Mouse (Mus musculus) kidney, postnatal 0 days (tissue): ENCODE data around the gene Ccdc130. TPM values are rescaled to one million over a fixed set of nuclear protein-coding genes. Genes with fewer than 3 reads are reported as not detected.
"Not testable (repeated sequence)": the region's sequence is repeated elsewhere in the genome, so short reads cannot be mapped to it uniquely, and the experiment has no call there.

Experiments used
- ATAC-seq: fragments of 200-750 bp; cut with Nextera tagmentation; replicated peaks from 2 replicates; pipeline ENCODE4 v1.8.0; 2017; ENCODE audit warnings: low read depth, moderate number of reproducible peaks, moderate TSS enrichment, moderate library complexity; ENCODE audit not compliant: low FRiP score
- DNase-seq: peaks from one replicate; pipeline ENCODE4 v3.0.0-alpha.2; 2016; ENCODE audit warnings: low spot score
- H3K27ac ChIP-seq: fragments of 300-500 bp; sonication (generic); 2 replicates; pipeline ENCODE4 v1.5.1; 2014; ENCODE audit warnings: mild to moderate bottlenecking
- H3K27me3 ChIP-seq: fragments of 300-500 bp; sonication (generic); 2 replicates; pipeline ENCODE4 v1.6.1; 2014; ENCODE audit warnings: low read length, mixed read lengths; ENCODE audit not compliant: insufficient read depth
- H3K36me3 ChIP-seq: fragments of 300-500 bp; sonication (generic); 2 replicates; pipeline ENCODE4 v1.6.1; 2014; ENCODE audit warnings: low read length, mixed read lengths; ENCODE audit not compliant: insufficient read depth
- H3K4me1 ChIP-seq: fragments of 300-500 bp; sonication (generic); replicated peaks from 2 replicates; pipeline ENCODE4 v1.6.1; 2014; ENCODE audit warnings: antibody characterized with exemption, low read length, mixed read lengths; ENCODE audit not compliant: insufficient read depth
- H3K4me2 ChIP-seq: fragments of 300-500 bp; sonication (generic); 2 replicates; pipeline ENCODE4 v1.6.1; 2014; ENCODE audit warnings: mild to moderate bottlenecking, low read length, moderate library complexity, mixed read lengths
- H3K4me3 ChIP-seq: fragments of 300-500 bp; sonication (generic); replicated peaks from 2 replicates; pipeline ENCODE4 v1.5.1; 2014; ENCODE audit warnings: low read depth, low read length
- H3K9ac ChIP-seq: fragments of 300-500 bp; sonication (generic); 2 replicates; pipeline ENCODE4 v1.6.1; 2014; ENCODE audit warnings: low read depth, low read length
- H3K9me3 ChIP-seq: fragments of 300-500 bp; sonication (generic); replicated peaks from 2 replicates; pipeline ENCODE4 v1.6.1; 2016; ENCODE audit warnings: low read length, inconsistent platforms, mixed read lengths
- CTCF ChIP-seq: IDR thresholded peaks from 2 replicates; pipeline ENCODE4 v1.5.1; 2016; ENCODE audit warnings: antibody characterized with exemption, low read depth, mild to moderate bottlenecking, moderate library complexity
- WGBS: fragments of 180-500 bp; shearing (Covaris S2); extraction: QIAGEN DNeasy Blood & Tissue Kit; methylation state at CpG from one replicate; pipeline ENCODE4 v1.1.7; 2014; 5-methylcytosine and 5-hydroxymethylcytosine counted together
- polyA plus RNA-seq: library from polyadenylated mRNA; unstranded; fragments of >200 nt; fragmentation: Nextera tagmentation; extraction: Ambion mirVana; gene quantifications from 2 replicates; pipeline ENCODE4 v1.2.1, GENCODE M21; 2015

Ccdc130 gene
- polyA plus RNA-seq, 1 experiment from 2014 or later, result 20.2 TPM

DNA sequence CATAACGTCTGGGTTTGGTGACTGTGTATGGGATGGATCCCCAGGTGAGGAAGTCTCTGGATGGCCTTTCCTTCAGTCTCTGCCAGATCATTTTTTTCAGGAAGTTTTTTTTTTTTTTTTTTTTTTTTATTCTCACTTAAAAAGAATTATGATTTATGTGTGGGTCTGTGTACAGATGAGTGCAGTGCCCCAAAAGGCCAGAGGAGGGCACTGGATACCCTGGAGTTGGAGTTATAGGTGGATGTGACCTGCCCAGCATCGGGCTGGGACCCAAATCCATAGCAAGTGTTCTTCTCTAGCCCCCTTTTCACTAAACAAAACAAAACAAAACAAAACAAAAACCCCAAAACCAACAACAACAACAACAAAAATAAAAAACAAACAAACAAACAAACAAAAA, 18.7 kb upstream of the Ccdc130 start:
- TF ChIP-seq CTCF, result peak; percentile 55
- no peaks in the 10 kb centered on the region for H3K9me3 ChIP-seq
- no peaks in the 10 kb centered on the region for H3K27me3 ChIP-seq
- no peaks in the 10 kb centered on the region for H3K36me3 ChIP-seq
- H3K27ac ChIP-seq, result no peak overlapping the region
- H3K9ac ChIP-seq, result no peak overlapping the region
- H3K4me3 ChIP-seq, result no peak overlapping the region
- H3K4me1 ChIP-seq, result no peaks in the 10 kb centered on the region; the same call in 1 of the 2 replicates
- WGBS, result 51% methylated on average over 2 of the region's 2 CpGs
- no peak for ATAC-seq
- no peak overlapping the region for H3K4me2 ChIP-seq
- DNase-seq, result peak; percentile 45

GRCm38 (mm10) chr8:84285665-84286064, 15.5 kb upstream of the Ccdc130 start:
- not testable (repeated sequence) for H3K9ac ChIP-seq, H3K36me3 ChIP-seq, H3K27me3 ChIP-seq, H3K4me2 ChIP-seq, H3K27ac ChIP-seq, H3K9me3 ChIP-seq, H3K4me1 ChIP-seq, H3K4me3 ChIP-seq
- TF ChIP-seq CTCF, result peak; percentile 82
- ATAC-seq (peak; percentile 46), DNase-seq (peak; percentile 84)
- WGBS, result 50% methylated on average over 5 of the region's 5 CpGs

DNA sequence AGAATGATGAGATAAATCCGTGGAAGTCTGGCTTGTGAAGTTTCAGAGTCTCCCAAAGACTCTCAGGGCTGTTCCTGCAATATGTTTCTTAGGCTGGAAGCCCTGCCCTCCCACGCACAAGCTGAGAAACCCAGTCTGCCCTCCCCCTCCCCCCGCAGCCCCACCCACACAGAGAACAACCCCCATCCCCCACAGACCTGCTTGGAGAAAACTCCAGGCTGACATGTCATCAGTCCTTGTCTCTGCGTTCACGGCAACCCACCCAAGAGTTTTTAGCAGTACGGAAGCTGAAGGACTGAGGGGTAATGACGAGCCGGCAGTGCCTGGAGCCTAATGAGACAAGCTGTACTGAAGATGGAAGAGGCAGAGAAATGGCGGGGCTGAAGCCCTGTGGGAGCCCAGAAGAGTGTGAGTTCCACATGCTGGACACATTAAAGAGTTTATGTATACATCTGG, 14.5 kb upstream of the Ccdc130 start:
- H3K9ac ChIP-seq, result 0 out of 2 replicates have a peak overlapping the region, but pooled peaks have one; percentile 40

DNA sequence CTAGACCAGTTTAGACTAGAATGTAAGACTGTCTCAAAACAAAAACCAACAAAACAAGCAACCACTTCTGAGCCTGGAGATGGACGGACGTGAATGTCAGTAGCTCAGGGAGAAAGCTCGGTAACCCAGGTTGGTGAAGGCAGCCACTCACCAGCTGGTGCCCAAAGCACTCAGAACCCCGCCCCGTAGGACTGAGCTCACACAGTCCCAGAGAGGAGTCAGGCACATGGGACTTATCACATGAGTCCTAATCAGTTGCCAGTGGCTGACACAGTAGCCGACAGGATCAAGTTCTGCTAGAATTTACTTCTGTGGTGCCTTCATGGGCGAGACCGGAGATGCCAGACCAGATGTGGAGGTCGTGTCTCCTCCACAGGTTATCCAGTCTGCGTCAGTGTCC, 10.6 kb upstream of the Ccdc130 start:
- no peaks in the 10 kb centered on the region; the same call in 1 of the 2 replicates for H3K4me1 ChIP-seq
- H3K36me3 ChIP-seq, result no peaks in the 10 kb centered on the region
- H3K4me2 ChIP-seq, result no peak overlapping the region
- H3K4me3 ChIP-seq, result no peak overlapping the region
- 73% methylated on average over 10 of the region's 10 CpGs for WGBS
- H3K27me3 ChIP-seq, result no peaks in the 10 kb centered on the region
- H3K27ac ChIP-seq, result no peak overlapping the region
- DNase-seq, result no peak
- H3K9ac ChIP-seq, result no peak overlapping the region
- ATAC-seq, result no peak
- TF ChIP-seq CTCF, result no peak
- no peaks in the 10 kb centered on the region for H3K9me3 ChIP-seq

More for the DNA sequence above, 14.5 kb upstream of the Ccdc130 start:
- no peak for TF ChIP-seq CTCF
- Histone ChIP-seq H3K4me2 (peak overlapping the region; percentile 41), H3K9me3 (no peaks in the 10 kb centered on the region), H3K4me3 (peak overlapping the region; percentile 18; the same call in 1 of the 2 replicates), H3K27ac (peak overlapping the region; percentile 51), H3K36me3 (no peaks in the 10 kb centered on the region), H3K4me1 (no peaks in the 10 kb centered on the region; the same call in 1 of the 2 replicates), H3K27me3 (no peaks in the 10 kb centered on the region)
- 7% methylated on average over 9 of the region's 9 CpGs for WGBS
- peak; percentile 74 for DNase-seq
- ATAC-seq, result no peak

GRCm38 (mm10) chr8:84276447-84276846, 6.3 kb upstream of the Ccdc130 start:
- no peak overlapping the region for H3K9ac ChIP-seq
- 67% methylated on average over 1 of the region's 1 CpGs for whole genome bisulfite sequencing
- H3K36me3 ChIP-seq, result no peaks in the 10 kb centered on the region
- H3K4me1 ChIP-seq, result no peaks in the 10 kb centered on the region
- no peaks in the 10 kb centered on the region for H3K9me3 ChIP-seq
- H3K27me3 ChIP-seq, result no peaks in the 10 kb centered on the region
- ATAC-seq, result no peak
- DNase-seq, result no peak
- no peak for TF ChIP-seq CTCF
- no peak overlapping the region for H3K4me3 ChIP-seq
- no peak overlapping the region for H3K27ac ChIP-seq
- no peak overlapping the region for H3K4me2 ChIP-seq

- Histone ChIP-seq H3K4me2 (no peak overlapping the region), H3K27ac (no peak overlapping the region), H3K36me3 (no peaks in the 10 kb centered on the region), H3K9me3 (no peaks in the 10 kb centered on the region), H3K9ac (no peak overlapping the region), H3K4me3 (no peak overlapping the region), H3K4me1 (peaks cover 6% of the 10 kb centered on the region; the same call in 1 of the 2 replicates), H3K27me3 (no peaks in the 10 kb centered on the region)
- 70% methylated on average over 3 of the region's 3 CpGs for WGBS
- ATAC-seq (no peak), DNase-seq (no peak)
- TF ChIP-seq CTCF, result no peak
Measured at GRCm38 (mm10) chr8:84273968-84274367, 3.8 kb upstream of the Ccdc130 start.

DNA sequence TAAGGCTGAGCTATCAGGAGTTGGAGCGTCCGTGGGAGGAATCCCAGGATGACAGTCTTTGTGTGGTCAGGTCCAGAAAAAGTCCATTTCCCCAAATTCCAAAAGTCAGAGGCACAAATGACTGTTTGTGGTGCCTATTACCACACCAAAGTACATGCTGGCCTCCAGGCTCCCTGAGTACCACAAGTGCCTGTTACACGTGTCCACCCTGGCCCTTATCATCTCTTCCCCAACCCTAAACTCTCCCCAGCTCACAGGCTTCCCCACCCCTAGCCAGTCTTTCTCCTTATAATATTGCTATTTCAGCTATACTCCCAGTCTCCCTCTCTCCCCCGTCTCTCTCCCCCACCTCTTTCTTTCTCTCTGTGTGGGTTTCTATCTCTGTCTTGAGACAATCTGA, 2.1 kb upstream of the Ccdc130 start:
- no peak for ATAC-seq
- H3K36me3 ChIP-seq, result no peaks in the 10 kb centered on the region
- WGBS, result 68% methylated on average over 4 of the region's 4 CpGs

More for the DNA sequence above, 2.1 kb upstream of the Ccdc130 start:
- Histone ChIP-seq H3K9ac (no peak overlapping the region), H3K4me3 (no peak overlapping the region), H3K27ac (no peak overlapping the region), H3K4me1 (peaks cover 6% of the 10 kb centered on the region; the same call in 1 of the 2 replicates), H3K9me3 (no peaks in the 10 kb centered on the region), H3K27me3 (no peaks in the 10 kb centered on the region), H3K4me2 (no peak overlapping the region)
- no peak for DNase-seq
- no peak for TF ChIP-seq CTCF
